Mouse (Mus musculus) midbrain, postnatal 0 days (tissue): ENCODE results near the gene Tulp3. TPM values are rescaled to one million over a fixed set of nuclear protein-coding genes. Genes with fewer than 3 reads are reported as not detected.
A peak's percentile ranks its signal among the peaks of the same experiment; 100 is the strongest.

ENCODE experiments used
- ATAC-seq: fragments of 200-750 bp; cut with Nextera tagmentation; 2 replicates; pipeline ENCODE4 v1.8.0; 2017; ENCODE audit warnings: moderate number of reproducible peaks, mild to moderate bottlenecking, moderate TSS enrichment, moderate library complexity; ENCODE audit not compliant: low FRiP score
- DNase-seq: peaks from one replicate; pipeline ENCODE4 v3.0.0-alpha.2; 2015; ENCODE audit warnings: low spot score
- H3K27ac ChIP-seq: fragments of 300-500 bp; sonication (generic); 2 replicates; pipeline ENCODE4 v1.5.1; 2014; ENCODE audit warnings: low read depth, mild to moderate bottlenecking, low read length, mixed read lengths
- H3K27me3 ChIP-seq: fragments of 300-500 bp; sonication (generic); 2 replicates; pipeline ENCODE4 v1.6.1; 2014; ENCODE audit warnings: low read length, control low read depth, mixed read lengths; ENCODE audit not compliant: insufficient read depth
- H3K36me3 ChIP-seq: fragments of 300-500 bp; sonication (generic); 2 replicates; pipeline ENCODE4 v1.6.1; 2014; ENCODE audit warnings: low read length, control low read depth, mixed read lengths; ENCODE audit not compliant: insufficient read depth
- H3K4me1 ChIP-seq: fragments of 300-500 bp; sonication (generic); 2 replicates; pipeline ENCODE4 v1.6.1; 2014; ENCODE audit warnings: mild to moderate bottlenecking, control low read depth, antibody characterized with exemption, low read length, mixed read lengths; ENCODE audit not compliant: insufficient read depth
- H3K4me2 ChIP-seq: fragments of 300-500 bp; sonication (generic); 2 replicates; pipeline ENCODE4 v1.6.1; 2014; ENCODE audit warnings: low read depth, mild to moderate bottlenecking, low read length, mixed read lengths; ENCODE audit not compliant: poor library complexity, severe bottlenecking
- H3K4me3 ChIP-seq: fragments of 300-500 bp; sonication (generic); 2 replicates; pipeline ENCODE4 v1.5.1; 2014; ENCODE audit warnings: low read depth, mild to moderate bottlenecking, low read length, moderate library complexity
- H3K9ac ChIP-seq: fragments of 300-500 bp; sonication (generic); replicated peaks from 2 replicates; pipeline ENCODE4 v1.6.1; 2014; ENCODE audit warnings: mild to moderate bottlenecking, low read length, moderate library complexity, mixed read lengths; ENCODE audit not compliant: poor library complexity, severe bottlenecking
- H3K9me3 ChIP-seq: fragments of 300-500 bp; sonication (generic); 2 replicates; pipeline ENCODE4 v1.6.1; 2016; ENCODE audit warnings: low read length, control low read depth
- CTCF ChIP-seq: IDR thresholded peaks from 2 replicates; pipeline ENCODE4 v1.5.1; 2016; ENCODE audit warnings: antibody characterized with exemption, mild to moderate bottlenecking
- WGBS: fragments of 180-500 bp; shearing (Covaris S2); extraction: QIAGEN DNeasy Blood & Tissue Kit; methylation state at CpG from one replicate; pipeline ENCODE4 v1.1.7; 2014; 5-methylcytosine and 5-hydroxymethylcytosine counted together
- polyA plus RNA-seq: library from polyadenylated mRNA; unstranded; fragments of >200 nt; fragmentation: Nextera tagmentation; extraction: Ambion mirVana; gene quantifications from 2 replicates; pipeline ENCODE4 v1.2.1, GENCODE M21; 2015
- total RNA-seq: library from RNA; depleted of rRNA; stranded (reverse); fragments of >200 nt; gene quantifications from 2 replicates; pipeline ENCODE4 v1.2.3, GENCODE M21; 2014

The Tulp3 gene
- total and polyA plus RNA-seq, 2 experiments from 2014 or later: 14.3 to 14.7 TPM

DNA sequence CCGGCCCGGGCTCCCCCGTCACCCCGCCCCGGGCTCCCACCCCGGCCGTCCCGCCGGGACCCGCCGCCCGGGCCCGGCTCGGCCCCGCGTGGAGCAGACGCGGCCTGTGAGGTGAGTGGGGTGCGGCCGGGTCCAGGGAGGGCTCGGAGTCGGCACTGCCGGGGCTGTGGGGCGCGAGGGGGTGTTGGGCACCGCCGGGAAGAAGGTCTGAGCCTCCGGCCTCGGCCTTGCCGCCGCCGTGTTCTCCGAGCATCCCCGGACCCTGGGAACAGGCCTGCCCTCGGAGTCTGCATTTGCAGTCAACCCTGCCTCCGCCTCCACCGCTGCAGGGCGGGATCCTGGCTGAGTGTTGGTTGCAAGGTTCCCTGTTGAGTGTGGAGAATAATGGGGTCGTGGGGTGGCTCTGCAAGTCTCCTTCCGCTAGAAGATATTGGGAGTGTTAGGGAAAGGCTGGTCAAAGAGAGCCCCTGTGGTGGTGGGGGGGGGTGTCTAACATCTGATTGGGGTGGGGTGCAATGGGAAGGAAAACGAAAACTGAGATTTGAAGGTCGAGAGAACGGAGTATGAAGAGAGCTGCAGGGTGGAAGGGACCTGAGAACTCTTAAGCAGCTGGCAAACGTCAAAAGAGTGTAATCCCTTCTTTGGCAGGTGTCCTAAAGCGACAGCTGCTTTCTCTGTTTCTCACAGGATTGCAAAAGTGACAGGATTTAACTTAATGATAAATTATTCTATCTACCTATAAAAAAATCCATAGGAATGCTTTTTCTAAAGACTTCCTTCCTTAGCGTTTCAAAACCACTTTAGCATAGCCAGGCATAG lies 7.6 kb upstream of the Tulp3 start:
- DNase-seq (no peak), ATAC-seq (peak; percentile 31; the same call in 1 of the 2 replicates)
- H3K9me3 ChIP-seq: no peaks in the 10 kb centered on the region
- H3K4me3 ChIP-seq: peak overlapping the region; percentile 90
- 1% methylated on average over 35 of the region's 46 CpGs for WGBS
- H3K9ac ChIP-seq: peak overlapping the region; percentile 84
- TF ChIP-seq CTCF: no peak
- H3K4me1 ChIP-seq: peaks cover 8% of the 10 kb centered on the region; the same call in 1 of the 2 replicates
- H3K4me2 ChIP-seq: peak overlapping the region; percentile 100
- no peaks in the 10 kb centered on the region for H3K36me3 ChIP-seq
- no peaks in the 10 kb centered on the region for H3K27me3 ChIP-seq
- no peak overlapping the region for H3K27ac ChIP-seq

DNA sequence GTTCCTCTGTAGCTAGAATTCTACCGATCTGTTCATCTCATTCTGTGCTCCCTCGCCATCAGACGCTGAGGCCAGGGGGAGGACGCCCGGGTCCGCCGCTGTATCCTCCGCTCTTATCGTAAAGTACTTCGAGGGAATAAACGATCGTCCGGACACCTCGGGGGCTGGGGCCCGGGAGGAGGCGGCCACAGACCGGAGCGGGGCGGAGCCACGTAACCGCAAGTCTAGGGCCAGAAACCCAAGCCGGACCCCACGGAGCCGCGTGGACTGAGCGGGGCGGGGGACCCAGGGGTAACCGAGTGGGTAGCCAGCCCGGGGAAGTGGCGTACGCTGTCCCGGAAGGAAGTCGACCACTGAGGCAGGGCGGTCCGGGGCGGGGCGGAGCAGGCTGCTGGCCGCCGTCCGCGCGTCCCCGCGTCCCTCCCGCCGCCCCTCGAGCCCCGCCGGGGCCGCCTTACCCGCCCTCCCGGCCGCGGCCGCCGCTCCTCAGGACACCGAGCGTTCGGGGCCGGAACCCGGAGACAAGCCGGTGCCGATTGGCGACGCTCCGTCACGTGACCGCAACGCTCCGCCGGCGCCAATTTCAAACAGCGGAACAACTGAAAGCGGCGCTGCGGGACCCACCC lies 6.8 kb upstream of the Tulp3 start, which contains the start of the genes Rhno1 and Foxm1:
Rhno1 (minus strand) TSS at position 531 of the 626 bp plus-strand sequence.
Foxm1 (plus strand) TSS at position 587 of the 626 bp plus-strand sequence.
- Histone ChIP-seq H3K27me3 (no peaks in the 10 kb centered on the region), H3K4me3 (peak within 1 kb of the TSS; percentile 90), H3K4me1 (peaks cover 8% of the 10 kb centered on the region; the same call in 1 of the 2 replicates), H3K9me3 (no peaks in the 10 kb centered on the region), H3K4me2 (peak within 1 kb of the TSS; percentile 100), H3K9ac (peak within 1 kb of the TSS; percentile 84), H3K36me3 (0 out of 2 replicates have a peak, but pooled peaks cover 4% of the 10 kb centered on the region), H3K27ac (peak within 1 kb of the TSS; percentile 78)
- TF ChIP-seq CTCF: no peak
- ATAC-seq (peak; percentile 85), DNase-seq (peak; percentile 84)
- WGBS: under 1% methylated on average over 60 of the region's 76 CpGs

DNA sequence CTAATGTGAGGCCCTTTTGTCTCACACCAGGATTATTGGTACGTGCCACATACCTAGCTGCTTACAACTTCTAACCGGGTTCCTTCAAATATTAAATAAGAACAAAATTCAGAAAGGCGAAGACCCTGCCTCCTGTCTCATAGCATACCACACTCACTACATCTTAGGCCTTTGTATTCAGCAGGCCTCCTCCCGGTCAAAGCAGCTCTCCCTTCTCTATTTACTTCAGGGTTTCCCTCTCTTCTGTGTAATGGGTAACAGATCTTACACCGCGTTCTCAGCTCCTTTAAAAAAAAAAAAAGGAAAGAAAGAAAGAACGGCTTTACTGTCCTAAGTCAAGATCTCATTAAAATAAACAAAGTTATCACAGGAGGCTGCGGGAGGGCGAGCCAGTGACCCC lies 6.2 kb upstream of the Tulp3 start:
- no peak for DNase-seq
- Histone ChIP-seq H3K36me3 (0 out of 2 replicates have a peak, but pooled peaks cover 5% of the 10 kb centered on the region), H3K27me3 (no peaks in the 10 kb centered on the region), H3K9ac (peak overlapping the region; percentile 84), H3K4me3 (peak overlapping the region; percentile 90), H3K4me1 (peaks cover 8% of the 10 kb centered on the region; the same call in 1 of the 2 replicates), H3K27ac (peak overlapping the region; percentile 78), H3K4me2 (peak overlapping the region; percentile 100), H3K9me3 (no peaks in the 10 kb centered on the region)
- WGBS: 17% methylated on average over 9 of the region's 9 CpGs
- ATAC-seq: no peak
- TF ChIP-seq CTCF: no peak

DNA sequence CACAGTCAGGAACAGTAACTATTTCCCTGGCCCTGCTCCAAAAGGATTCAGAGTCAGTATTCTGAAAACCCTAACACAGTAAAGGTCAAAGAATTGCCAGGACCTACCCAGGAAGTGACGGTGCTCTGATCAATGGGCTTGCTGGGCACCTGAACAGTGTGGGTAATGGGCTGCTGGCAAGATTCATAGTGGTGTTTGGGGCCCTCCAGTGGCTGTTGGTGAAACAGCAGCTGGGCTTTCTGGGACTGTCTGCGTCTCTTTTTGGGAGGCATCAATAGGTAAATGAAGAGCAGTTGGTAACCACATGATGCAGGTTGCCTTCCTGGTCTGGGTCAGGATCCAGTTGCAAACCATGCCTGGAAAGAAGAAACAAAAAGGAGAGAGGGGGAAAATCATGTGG lies 3.3 kb upstream of the Tulp3 start:
- Histone ChIP-seq H3K4me2 (no peak overlapping the region), H3K9me3 (no peaks in the 10 kb centered on the region), H3K27me3 (no peaks in the 10 kb centered on the region), H3K4me1 (peaks cover 8% of the 10 kb centered on the region), H3K4me3 (no peak overlapping the region), H3K36me3 (0 out of 2 replicates have a peak, but pooled peaks cover 5% of the 10 kb centered on the region), H3K27ac (no peak overlapping the region), H3K9ac (no peak overlapping the region)
- DNase-seq (peak; percentile 73), ATAC-seq (no peak)
- 3% methylated on average over 2 of the region's 2 CpGs for WGBS
- TF ChIP-seq CTCF: peak; percentile 94

DNA sequence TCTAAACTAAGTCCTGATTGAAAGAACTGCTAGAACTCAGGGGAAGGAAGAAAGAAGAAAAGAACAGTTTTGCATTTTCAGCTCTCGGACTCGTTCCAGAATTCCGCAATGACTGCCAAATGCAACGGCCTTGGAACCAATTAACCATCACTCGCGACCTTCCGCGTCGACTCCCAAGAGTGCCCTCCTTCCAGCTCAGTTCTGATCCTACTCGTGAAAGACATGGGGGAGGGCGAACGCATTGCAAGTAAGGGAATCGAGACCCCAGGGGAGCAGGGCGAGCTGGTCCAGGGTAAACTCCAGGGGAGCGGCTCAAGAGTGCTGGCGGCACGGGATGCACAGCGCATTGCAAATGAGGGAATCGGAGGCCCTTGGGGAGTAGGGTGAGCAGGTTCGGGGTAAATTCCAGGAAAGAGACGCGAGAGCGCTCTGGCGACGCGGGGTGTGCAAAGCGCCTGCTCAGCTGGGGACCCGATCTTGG lies 410 bp downstream of the Tulp3 start:
- no peak for TF ChIP-seq CTCF

More for the DNA sequence above, 410 bp downstream of the Tulp3 start:
- H3K9me3 ChIP-seq: no peaks in the 10 kb centered on the region
- no peaks in the 10 kb centered on the region for H3K27me3 ChIP-seq
- peak overlapping the region; percentile 76 for H3K9ac ChIP-seq
- WGBS: under 1% methylated on average over 24 of the region's 28 CpGs
- ATAC-seq (peak; percentile 71), DNase-seq (peak; percentile 64)
- H3K36me3 ChIP-seq: 0 out of 2 replicates have a peak, but pooled peaks cover 8% of the 10 kb centered on the region
- no peaks in the 10 kb centered on the region; the same call in 1 of the 2 replicates for H3K4me1 ChIP-seq
- peak overlapping the region; percentile 83 for H3K27ac ChIP-seq
- H3K4me2 ChIP-seq: peak overlapping the region; percentile 52
- H3K4me3 ChIP-seq: peak overlapping the region; percentile 56
